17 mouse cellular contexts compared by ENCODE assay signal in genomic region chr13:10062681-10063080, GRCm38 (mm10).
DNase-seq lines count a peak whose midpoint lies in the region; ATAC-seq and TF ChIP-seq lines count a peak whose summit lies in the region.
"Had no signal": no experiment of that assay in that cellular context is flagged by ENCODE, and none has a peak within 500 bp of the region (broad histone marks: within the 10 kb centered on the region; RNA-seq: fewer than 3 reads in every experiment).

No protein-coding gene starts in this region.

- peak; percentile 87 for DNase-seq in heart, adult 11 months
- DNase-seq in heart, postnatal 14 days: no peak
- DNase-seq in CD4-positive helper T cell, adult 2 months (ENCODE audit: low read depth, low spot score): peak; percentile 22
- DNase-seq in brain, embryonic 14.5 days (ENCODE audit: low read depth): peak; percentile 37
- no peak for DNase-seq in urinary bladder, postnatal 25 days (ENCODE audit: low spot score)
- no peak for DNase-seq in layer of hippocampus, adult 8-10 months (ENCODE audit: low spot score in 2 of 2)
- DNase-seq: cerebellum, postnatal 36 days; retina, postnatal 1 day had no signal

- no peaks in the 10 kb centered on the region for H3K27me3 ChIP-seq in intestine, postnatal 0 days (replicated peaks; ENCODE audit: control insufficient read depth, insufficient read depth, low read length)
- H3K27me3 ChIP-seq: heart, embryonic 15.5 days; liver, embryonic 12.5 days; neural tube, embryonic 15.5 days; stomach, embryonic 15.5 days had no signal

- 83% methylated on average over 5 of the region's 5 CpGs for WGBS in intestine, postnatal 0 days

- intact Hi-C loops in heart, postnatal 14 days (cut with DNase I): no loop called here

- H3K4me3 ChIP-seq in intestine, postnatal 0 days (ENCODE audit: low read depth, low read length): no peak overlapping the region
- H3K4me3 ChIP-seq: heart, embryonic 15.5 days; limb, embryonic 10.5 days; liver, embryonic 12.5 days; neural tube, embryonic 15.5 days; stomach, embryonic 15.5 days had no signal

- no peaks in the 10 kb centered on the region for H3K36me3 ChIP-seq in intestine, postnatal 0 days (ENCODE audit: control insufficient read depth, insufficient read depth)
- H3K36me3 ChIP-seq: heart, embryonic 15.5 days; limb, embryonic 10.5 days; liver, embryonic 12.5 days; neural tube, embryonic 15.5 days; stomach, embryonic 15.5 days had no signal

- peak; percentile 6 for ATAC-seq in activated CD4-positive, CD25-positive, alpha-beta regulatory T cell, adult 4 months
- no peak for ATAC-seq in intestine, postnatal 0 days
- ATAC-seq: liver, embryonic 12.5 days had no signal

- no peak overlapping the region for H3K9ac ChIP-seq in intestine, postnatal 0 days (ENCODE audit: low read depth, low read length)
- H3K9ac ChIP-seq: heart, embryonic 15.5 days; liver, embryonic 12.5 days; neural tube, embryonic 15.5 days; stomach, embryonic 15.5 days had no signal

- TF ChIP-seq POLR2A in brain, embryonic 14.5 days (IDR thresholded peaks at IDR 0.05; ENCODE audit: borderline replicate concordance, extremely low read depth, insufficient read depth, insufficient read length, poor library complexity, severe bottlenecking): no peak

- no peak overlapping the region for H3K27ac ChIP-seq in intestine, postnatal 0 days (ENCODE audit: low read depth, low read length)
- H3K27ac ChIP-seq: heart, embryonic 15.5 days; kidney, postnatal 0 days; limb, embryonic 10.5 days; liver, embryonic 12.5 days; neural tube, embryonic 15.5 days; stomach, embryonic 15.5 days had no signal

- H3K4me2 ChIP-seq in intestine, postnatal 0 days (replicated peaks; ENCODE audit: low read depth): no peak overlapping the region
- H3K4me2 ChIP-seq: heart, embryonic 15.5 days; liver, embryonic 12.5 days; midbrain, embryonic 11.5 days; neural tube, embryonic 15.5 days; stomach, embryonic 15.5 days had no signal

- no peak for TF ChIP-seq CTCF in brain, embryonic 14.5 days (IDR thresholded peaks at IDR 0.05; ENCODE audit: borderline replicate concordance, extremely low read depth, insufficient read depth, insufficient read length)
- no peak for TF ChIP-seq CTCF in intestine, postnatal 0 days (IDR thresholded peaks at IDR 0.05; ENCODE audit: low read depth)

- no peaks in the 10 kb centered on the region for H3K9me3 ChIP-seq in intestine, postnatal 0 days (ENCODE audit: control insufficient read depth)
- H3K9me3 ChIP-seq: heart, embryonic 15.5 days; limb, embryonic 10.5 days; liver, embryonic 12.5 days; neural tube, embryonic 15.5 days; stomach, embryonic 15.5 days had no signal

- H3K4me1 ChIP-seq in intestine, postnatal 0 days (replicated peaks; ENCODE audit: control insufficient read depth, insufficient read depth, low read length): no peaks in the 10 kb centered on the region
- H3K4me1 ChIP-seq: heart, embryonic 15.5 days; limb, embryonic 10.5 days; liver, embryonic 12.5 days; neural tube, embryonic 15.5 days; stomach, embryonic 15.5 days had no signal

Comparison
In these comparisons a context has a peak if more than half of its experiments do, and no peak if none do; other contexts are left out.
1. DNase-seq: peak in heart, adult 11 months (single experiment), CD4-positive helper T cell, adult 2 months (single experiment) and brain, embryonic 14.5 days (single experiment); none in heart, postnatal 14 days (0 of 2), urinary bladder, postnatal 25 days (single experiment) and layer of hippocampus, adult 8-10 months (0 of 2).